Mouse (Mus musculus) layer of hippocampus, postnatal 10 days (tissue): ENCODE measurements around the gene Nelfcd. TPM values are rescaled to one million over a fixed set of nuclear protein-coding genes. Genes with fewer than 3 reads are reported as not detected.
A peak's percentile ranks its signal among the peaks of the same experiment; 100 is the strongest.

Source experiments
- DNase-seq, 2 experiments: peaks; one replicate each; pipeline ENCODE4 v3.0.0; 2021; ENCODE audit warnings: low spot score in 2 of 2
- long read RNA-seq: library from polyadenylated mRNA; stranded (forward); transcript quantifications from one replicate; pipeline ENCODE4 v2.0.0, GENCODE M21; 2023
- total RNA-seq, 2 experiments: library from RNA; stranded (reverse); gene quantifications; 2 replicates each; pipeline ENCODE4 v1.2.3; 2021

The Nelfcd gene
- 10 to 100 TPM; 55.0 to 58.2 TPM for total RNA-seq
- long read RNA-seq, transcript Nelfcd-202 (15 exons, 2,279 nt) = major isoform, 81 of 98 reads
- long read RNA-seq, partial matches to known transcripts = 8 of 98 reads
- long read RNA-seq, other reads (novel, unspliced or antisense) = 9 of 98 reads

DNA sequence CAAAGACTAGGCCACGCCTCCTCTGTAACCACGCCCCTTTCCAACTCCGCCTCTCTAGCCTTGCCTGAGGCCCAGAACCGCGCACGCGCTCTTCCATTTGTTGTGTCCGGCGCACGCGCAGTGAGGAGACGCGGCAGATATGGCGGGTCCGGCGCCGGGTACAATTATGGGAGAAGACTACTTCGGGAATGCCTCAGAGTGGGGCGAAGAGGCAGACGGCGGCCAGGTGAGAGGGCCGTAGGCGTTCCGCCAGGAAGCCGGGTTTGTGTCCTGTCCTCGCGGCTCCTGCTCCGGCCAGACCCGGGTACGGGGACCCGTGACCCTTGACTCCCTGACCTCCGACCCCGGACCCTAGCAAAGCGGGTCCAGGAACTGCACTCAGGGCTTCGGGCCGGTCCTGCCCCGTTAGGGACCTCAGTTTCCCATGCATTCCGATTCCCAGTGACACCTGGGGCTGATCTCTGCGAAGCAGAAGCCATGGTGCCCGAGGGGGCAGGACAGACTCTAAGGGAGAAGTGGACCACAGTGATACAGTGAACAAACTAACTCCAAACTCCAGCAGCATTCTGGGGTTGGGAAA is at the start of gene Nelfcd:
Nelfcd (plus strand) TSS at position 74 of the 580 bp plus-strand sequence.
- DNase-seq = peak; percentile 93 to 96

GRCm38 (mm10) chr2:174366571-174366970 is 49.0 kb upstream of the Nelfcd start:
- no peak for DNase-seq

DNA sequence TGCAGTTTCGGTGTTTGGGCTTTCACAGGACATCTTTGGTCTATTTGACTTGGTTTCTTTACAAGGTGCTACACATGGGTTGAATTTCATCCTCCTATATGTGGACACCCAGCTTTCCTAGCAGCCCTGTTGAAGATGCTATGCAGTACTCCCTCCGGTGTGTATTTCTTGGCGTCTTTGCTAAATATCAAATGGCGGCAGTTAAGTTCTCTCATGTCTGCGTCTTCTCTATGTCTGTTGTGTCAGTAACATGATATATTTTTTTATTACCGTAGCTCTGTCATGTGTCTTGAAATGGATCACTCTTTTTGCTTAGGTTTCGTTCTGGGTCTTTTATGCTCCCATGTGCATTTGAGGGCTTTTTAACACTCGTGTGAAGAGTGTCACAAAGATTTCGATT is 34.6 kb upstream of the Nelfcd start:
- no peak for DNase-seq

DNA sequence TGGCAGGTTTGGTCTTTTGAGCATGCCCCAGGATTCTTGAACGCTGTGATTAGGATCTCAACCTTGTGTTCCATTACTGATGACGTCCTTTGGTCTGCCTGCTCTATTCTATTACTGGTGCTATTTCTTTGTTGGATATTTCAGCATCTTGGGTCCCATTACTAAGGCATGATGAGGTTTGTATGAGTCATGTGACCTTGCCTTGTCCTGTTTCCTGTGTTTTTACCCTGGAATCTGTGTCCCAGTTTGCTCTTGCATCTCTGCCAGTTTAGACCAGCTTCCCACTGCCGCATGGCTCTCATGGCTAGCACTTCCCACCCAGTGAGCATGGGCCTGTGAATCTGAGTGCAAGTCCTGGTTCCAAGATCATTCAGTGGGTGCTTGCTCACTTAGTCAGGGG is 23.7 kb upstream of the Nelfcd start:
- DNase-seq = no peak

DNA sequence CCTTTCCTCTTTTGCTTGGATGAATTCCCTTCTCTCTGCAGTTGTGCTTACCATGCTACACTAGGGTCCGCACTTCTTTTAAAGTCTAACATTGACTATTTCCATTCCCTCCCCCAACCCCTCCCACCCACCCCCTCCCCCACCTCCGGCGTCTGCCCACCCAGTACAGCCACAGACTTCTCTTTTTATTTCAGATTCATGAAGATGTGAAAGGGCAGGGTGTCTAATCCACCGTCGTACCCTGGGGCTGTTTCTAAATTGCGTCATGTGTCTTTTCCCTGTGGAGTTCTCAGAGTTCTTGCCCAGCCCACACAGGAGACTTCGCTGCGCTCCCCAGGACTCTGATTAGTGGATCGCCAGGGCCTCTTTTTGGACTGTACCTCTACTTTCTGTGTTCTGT is 23.1 kb upstream of the Nelfcd start:
- no peak for DNase-seq

- DNase-seq = no peak
Measured at GRCm38 (mm10) chr2:174393383-174393782, 22.2 kb upstream of the Nelfcd start.

DNA sequence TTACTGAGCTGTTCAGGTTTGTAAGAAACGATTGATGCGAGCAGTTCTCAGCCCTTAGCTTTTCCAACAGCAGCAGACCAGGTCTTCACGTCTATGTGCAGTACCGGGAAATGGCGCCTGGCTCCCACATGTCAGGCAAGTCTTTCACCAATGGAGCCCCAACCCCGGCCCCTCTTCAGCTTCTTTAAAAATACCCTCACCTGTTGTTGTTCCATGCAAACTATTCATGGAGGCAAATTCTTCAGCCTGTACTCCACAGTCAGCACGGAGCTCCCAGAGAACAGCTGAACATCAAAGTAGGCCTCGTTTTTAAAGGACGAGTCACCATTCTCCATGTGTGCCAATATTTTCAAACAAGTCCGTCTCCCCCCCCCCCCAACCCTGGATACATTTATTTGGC is 19.0 kb upstream of the Nelfcd start:
- DNase-seq = no peak

GRCm38 (mm10) chr2:174397065-174397464 is 18.5 kb upstream of the Nelfcd start:
- DNase-seq = no peak

DNA sequence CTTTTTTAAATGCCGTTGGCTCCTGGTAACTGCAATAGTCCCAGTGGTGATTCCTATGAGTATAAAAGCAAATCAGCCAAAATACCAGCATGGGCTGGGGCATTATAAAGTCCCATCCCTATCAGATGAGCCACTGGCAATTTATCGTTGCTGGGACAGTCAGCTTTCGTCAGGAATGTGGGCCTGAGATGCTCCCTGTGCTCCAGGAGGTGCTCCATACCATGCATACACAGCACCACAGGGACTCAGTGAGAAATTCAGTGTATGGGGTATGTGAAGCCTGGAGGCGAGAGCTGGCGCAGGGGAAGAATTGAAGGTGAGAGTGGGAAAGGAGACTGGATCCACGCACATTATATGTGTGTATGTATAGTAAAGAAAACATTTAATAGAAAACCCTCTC is 17.7 kb upstream of the Nelfcd start:
- DNase-seq = no peak

DNA sequence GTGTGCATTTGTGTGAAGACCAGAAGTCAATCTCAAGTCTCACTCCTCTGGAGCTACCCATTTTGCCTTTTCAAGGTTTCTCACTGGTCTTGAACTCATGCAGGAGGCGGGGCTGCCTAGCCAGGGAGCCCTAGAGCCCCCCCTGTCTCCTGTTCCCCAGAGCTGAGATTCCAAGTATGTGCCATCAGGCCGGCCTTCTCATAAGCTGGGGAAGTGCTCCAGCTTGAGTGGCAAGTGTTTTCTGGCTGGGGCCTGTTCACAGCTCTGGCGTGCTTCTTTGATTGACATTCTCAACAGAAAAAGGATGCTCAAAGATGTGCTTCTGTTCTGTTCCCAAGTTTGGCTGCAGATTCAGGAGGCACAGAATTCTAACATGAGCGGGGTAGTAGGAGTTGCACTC is 15.2 kb upstream of the Nelfcd start:
- no peak for DNase-seq

GRCm38 (mm10) chr2:174410222-174410621 is 5.4 kb upstream of the Nelfcd start:
- DNase-seq = no peak

GRCm38 (mm10) chr2:174413127-174413526 is 2.5 kb upstream of the Nelfcd start:
- no peak for DNase-seq

GRCm38 (mm10) chr2:174415001-174415730 is 438 bp upstream of the Nelfcd start:
- no peak for DNase-seq

DNA sequence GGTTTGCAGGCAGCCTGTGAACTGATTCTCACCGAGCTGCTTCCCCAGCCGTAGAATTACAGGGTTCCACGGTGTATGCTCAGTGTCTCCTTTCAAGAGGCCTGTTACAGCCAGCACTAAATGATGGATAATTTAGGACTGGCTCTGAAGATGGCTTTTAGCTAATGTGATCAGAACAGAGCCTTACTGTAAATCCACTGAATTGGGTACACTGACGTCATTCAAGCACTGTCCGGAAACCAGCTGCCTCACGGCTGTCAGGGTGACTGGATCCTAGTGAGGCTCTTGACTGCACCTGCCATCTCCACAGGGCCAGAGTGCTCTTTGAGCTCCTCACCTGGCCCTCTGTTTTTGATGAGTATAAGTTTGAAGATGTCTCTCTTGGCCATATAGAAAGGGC is 5.5 kb downstream of the Nelfcd start:
- no peak for DNase-seq

- DNase-seq = no peak
Measured at GRCm38 (mm10) chr2:174424301-174425085, 8.9 kb downstream of the Nelfcd start.

GRCm38 (mm10) chr2:174426856-174427255 is 11.3 kb downstream of the Nelfcd start:
- no peak for DNase-seq

GRCm38 (mm10) chr2:174428076-174428835 is 12.7 kb downstream of the Nelfcd start:
- no peak for DNase-seq

DNA sequence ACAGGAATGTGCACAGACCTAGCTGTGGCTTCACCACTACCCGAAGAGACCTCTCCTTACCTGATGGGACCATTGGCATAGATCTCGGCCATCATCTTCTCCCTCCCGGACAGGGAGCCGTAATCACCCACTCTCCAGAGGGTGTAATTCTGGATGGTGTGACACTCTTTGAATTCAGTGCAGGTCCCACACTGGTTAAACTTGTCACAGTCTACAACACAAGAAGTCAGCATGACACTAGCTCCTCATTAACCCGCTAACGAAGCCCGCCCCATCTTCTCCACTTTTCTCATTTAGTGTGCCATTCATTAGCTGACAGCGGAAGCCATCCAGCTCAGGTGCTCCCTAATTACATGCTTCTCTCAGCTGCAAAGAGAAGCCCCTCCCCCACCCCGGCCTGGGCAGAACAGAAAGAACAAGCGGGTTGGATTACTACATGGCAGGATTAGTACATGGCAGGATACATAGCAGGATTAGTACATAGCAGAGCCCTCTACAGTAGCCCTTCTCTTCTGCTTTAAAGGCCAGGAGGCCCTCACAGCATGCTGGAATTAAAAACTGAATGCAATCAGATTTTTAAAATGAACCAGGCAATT is 13.5 kb downstream of the Nelfcd start:
- DNase-seq = no peak

GRCm38 (mm10) chr2:174434943-174435342 is 19.3 kb downstream of the Nelfcd start:
- DNase-seq = no peak

- no peak for DNase-seq
Measured at GRCm38 (mm10) chr2:174436076-174436701, 20.6 kb downstream of the Nelfcd start.
